Mouse (Mus musculus) bone marrow, adult 2 months (tissue): ENCODE results near the gene Pde4d. TPM values are rescaled to one million over a fixed set of nuclear protein-coding genes. Genes with fewer than 3 reads are reported as not detected.

Experiments
- H3K27ac ChIP-seq: fragments of 200-500 bp; 2 replicates; pipeline ENCODE4 v1.5.1; 2012; ENCODE audit warnings: low read depth, mild to moderate bottlenecking, control low read depth, inconsistent platforms, low read length; ENCODE audit not compliant: control insufficient read depth, poor library complexity, insufficient read depth
- H3K4me1 ChIP-seq: fragments of 200-500 bp; 2 replicates; pipeline ENCODE4 v1.6.1; 2011; ENCODE audit warnings: low read length; ENCODE audit not compliant: control insufficient read depth, insufficient read depth
- H3K4me3 ChIP-seq: fragments of 200-500 bp; replicated peaks from 2 replicates; pipeline ENCODE3; 2011; ENCODE audit warnings: mild to moderate bottlenecking, low read depth, low read length, control low read depth; ENCODE audit not compliant: control insufficient read depth
- CTCF ChIP-seq: fragments of 200-500 bp; IDR thresholded peaks from 2 replicates; pipeline ENCODE4 v1.5.1; 2011; ENCODE audit warnings: low read length, control low read depth; ENCODE audit not compliant: control insufficient read depth, insufficient read depth
- POLR2A ChIP-seq: fragments of 200-500 bp; IDR thresholded peaks from 2 replicates; pipeline ENCODE4 v1.6.1; 2011; ENCODE audit warnings: low read depth, mild to moderate bottlenecking, control low read depth, low read length, borderline replicate concordance; ENCODE audit not compliant: control insufficient read depth
- WGBS: fragments of 180-500 bp; shearing (Covaris S2); methylation state at CpG from one replicate; pipeline ENCODE4 v1.1.7; 2018; 5-methylcytosine and 5-hydroxymethylcytosine counted together
- polyA plus RNA-seq: library from polyadenylated mRNA; stranded (reverse); fragments of >200 nt; gene quantifications from 2 replicates; pipeline ENCODE4 v1.2.4, GENCODE M21; 2011; ENCODE audit warnings: low replicate concordance; ENCODE audit not compliant: missing spikeins, insufficient read depth, insufficient read length

Pde4d gene
- polyA plus RNA-seq, 1 experiment: 17.6 TPM

GRCm38 (mm10) chr13:109261642-109262220 lies 812.0 kb downstream of the Pde4d start:
- WGBS: 2% methylated on average over 5 of the region's 5 CpGs
- no peak for TF ChIP-seq CTCF
- no peaks in the 10 kb centered on the region; the same call in 1 of the 2 replicates for H3K4me1 ChIP-seq
- H3K4me3 ChIP-seq: peak overlapping the region; percentile 24
- no peak overlapping the region for H3K27ac ChIP-seq

GRCm38 (mm10) chr13:109262501-109262900 lies 812.8 kb downstream of the Pde4d start:
- Histone ChIP-seq H3K4me1 (no peaks in the 10 kb centered on the region; the same call in 1 of the 2 replicates), H3K27ac (no peak overlapping the region), H3K4me3 (no peak overlapping the region)
- TF ChIP-seq POLR2A (no peak), CTCF (no peak)
- WGBS: 19% methylated on average over 5 of the region's 5 CpGs

GRCm38 (mm10) chr13:109263833-109264232 lies 814.1 kb downstream of the Pde4d start:
- no peak for TF ChIP-seq POLR2A
- TF ChIP-seq CTCF: no peak
- no peak overlapping the region for H3K27ac ChIP-seq
- no peaks in the 10 kb centered on the region; the same call in 1 of the 2 replicates for H3K4me1 ChIP-seq
- H3K4me3 ChIP-seq: no peak overlapping the region

GRCm38 (mm10) chr13:109268253-109268652 lies 818.5 kb downstream of the Pde4d start:
- TF ChIP-seq POLR2A (no peak), CTCF (no peak)
- Histone ChIP-seq H3K27ac (no peak overlapping the region), H3K4me3 (no peak overlapping the region), H3K4me1 (no peaks in the 10 kb centered on the region; the same call in 1 of the 2 replicates)
- 79% methylated on average over 3 of the region's 3 CpGs for WGBS

- WGBS: 84% methylated on average over 4 of the region's 4 CpGs
- no peak overlapping the region for H3K4me3 ChIP-seq
- TF ChIP-seq POLR2A: no peak
- TF ChIP-seq CTCF: no peak
Measured at GRCm38 (mm10) chr13:109268659-109269322, 819.0 kb downstream of the Pde4d start.

GRCm38 (mm10) chr13:109274869-109275268 lies 825.1 kb downstream of the Pde4d start:
- 86% methylated on average over 10 of the region's 10 CpGs for WGBS
- no peak overlapping the region for H3K4me3 ChIP-seq
- H3K4me1 ChIP-seq: no peaks in the 10 kb centered on the region; the same call in 1 of the 2 replicates
- no peak for TF ChIP-seq CTCF
- no peak for TF ChIP-seq POLR2A
- H3K27ac ChIP-seq: no peak overlapping the region

More at GRCm38 (mm10) chr13:109268659-109269322, 819.0 kb downstream of the Pde4d start:
- no peak overlapping the region for H3K27ac ChIP-seq
- no peaks in the 10 kb centered on the region; the same call in 1 of the 2 replicates for H3K4me1 ChIP-seq

- Histone ChIP-seq H3K4me1 (no peaks in the 10 kb centered on the region; the same call in 1 of the 2 replicates), H3K4me3 (no peak overlapping the region), H3K27ac (no peak overlapping the region)
- 25% methylated on average over 7 of the region's 7 CpGs for WGBS
- TF ChIP-seq CTCF: no peak
- no peak for TF ChIP-seq POLR2A
Measured at GRCm38 (mm10) chr13:109277792-109278191, 828.0 kb downstream of the Pde4d start.

GRCm38 (mm10) chr13:109278504-109278912 lies 828.8 kb downstream of the Pde4d start:
- WGBS: 64% methylated on average over 10 of the region's 10 CpGs
- TF ChIP-seq POLR2A (no peak), CTCF (no peak)
- H3K4me1 ChIP-seq: no peaks in the 10 kb centered on the region; the same call in 1 of the 2 replicates
- no peak overlapping the region for H3K4me3 ChIP-seq
- H3K27ac ChIP-seq: no peak overlapping the region
